Mouse (Mus musculus) midbrain, embryonic 11.5 days (tissue): Measurements from ENCODE around the gene Six3. TPM values are rescaled to one million over a fixed set of nuclear protein-coding genes. Genes with fewer than 3 reads are reported as not detected.
A peak's percentile ranks its signal among the peaks of the same experiment; 100 is the strongest.

Experiments
- ATAC-seq: fragments of 200-750 bp; cut with Nextera tagmentation; 2 replicates; pipeline ENCODE4 v1.8.0; 2017; ENCODE audit warnings: moderate TSS enrichment, moderate library complexity; ENCODE audit not compliant: low FRiP score
- DNase-seq: peaks from one replicate; pipeline ENCODE4 v3.0.0; 2015; ENCODE audit warnings: low spot score; ENCODE audit errors: missing footprints
- H3K27ac ChIP-seq: fragments of 300-500 bp; sonication (generic); 2 replicates; pipeline ENCODE4 v1.5.1; 2014; ENCODE audit warnings: low read depth, low read length
- H3K27me3 ChIP-seq: fragments of 300-500 bp; sonication (generic); 2 replicates; pipeline ENCODE4 v1.6.1; 2014; ENCODE audit warnings: mild to moderate bottlenecking, low read length, moderate library complexity, mixed read lengths; ENCODE audit not compliant: control insufficient read depth, insufficient read depth
- H3K36me3 ChIP-seq: fragments of 300-500 bp; sonication (generic); 2 replicates; pipeline ENCODE4 v1.6.1; 2014; ENCODE audit warnings: mild to moderate bottlenecking, low read length, moderate library complexity, mixed read lengths; ENCODE audit not compliant: control insufficient read depth, insufficient read depth
- H3K4me1 ChIP-seq: fragments of 300-500 bp; sonication (generic); 2 replicates; pipeline ENCODE4 v1.6.1; 2014; ENCODE audit warnings: low read length; ENCODE audit not compliant: control insufficient read depth, insufficient read depth
- H3K4me2 ChIP-seq: fragments of 300-500 bp; sonication (generic); 2 replicates; pipeline ENCODE4 v1.6.1; 2014; ENCODE audit warnings: mild to moderate bottlenecking, moderate library complexity
- H3K4me3 ChIP-seq: fragments of 300-500 bp; sonication (generic); 2 replicates; pipeline ENCODE4 v1.5.1; 2014; ENCODE audit warnings: low read depth, low read length
- H3K9ac ChIP-seq: fragments of 300-500 bp; sonication (generic); 2 replicates; pipeline ENCODE4 v1.6.1; 2014; ENCODE audit warnings: low read length
- H3K9me3 ChIP-seq: fragments of 300-500 bp; sonication (generic); 2 replicates; pipeline ENCODE4 v1.6.1; 2016; ENCODE audit warnings: low read length; ENCODE audit not compliant: control insufficient read depth
- WGBS: fragments of 180-500 bp; shearing (Covaris S2); extraction: QIAGEN DNeasy Blood & Tissue Kit; methylation state at CpG from one replicate; pipeline ENCODE4 v1.1.7; 2014; 5-methylcytosine and 5-hydroxymethylcytosine counted together
- polyA plus RNA-seq: library from polyadenylated mRNA; unstranded; fragments of >200 nt; fragmentation: Nextera tagmentation; extraction: Ambion mirVana; gene quantifications from 2 replicates; pipeline ENCODE4 v1.2.1, GENCODE M21; 2014

Gene Six3
- polyA plus RNA-seq, 1 experiment from 2014 or later: 6.7 TPM

GRCm38 (mm10) chr17:85664618-85665320 is 51.4 kb downstream of the Six3 start:
- no peak overlapping the region for H3K27ac ChIP-seq
- H3K9me3 ChIP-seq: no peaks in the 10 kb centered on the region
- peak overlapping the region; percentile 35; the same call in 1 of the 2 replicates for H3K4me2 ChIP-seq
- DNase-seq: peak; percentile 95
- no peaks in the 10 kb centered on the region for H3K4me1 ChIP-seq
- H3K4me3 ChIP-seq: no peak overlapping the region; the same call in 1 of the 2 replicates
- H3K9ac ChIP-seq: no peak overlapping the region
- H3K36me3 ChIP-seq: no peaks in the 10 kb centered on the region
- WGBS: 3% methylated on average over 20 of the region's 20 CpGs
- H3K27me3 ChIP-seq: peaks cover 9% of the 10 kb centered on the region
- ATAC-seq: peak; percentile 76

Other genes starting within 250 kb of the Six3 start
- gene Six2, start 74.7 kb downstream of the Six3 start, polyA plus RNA-seq: 5.6 and 6.7 TPM in 2 replicates